Mouse (Mus musculus) embryonic stem cell, embryonic (primary cell): Measurements from ENCODE around the gene Ascc3.

ENCODE experiments used
- CTCF ChIA-PET, 4 experiments: fragments of 300-600 bp in 2 of 4; fragments of 350-600 bp in 2 of 4; sonication (Branson Sonifier 250); formaldehyde crosslinking; loops; one replicate each; lab custom pipeline; 2022; ENCODE audit warnings: inconsistent platforms in 2 of 4; lab: Charles Lee
- POLR2A ChIA-PET, 4 experiments: fragments of 300-600 bp in 2 of 4; fragments of 350-600 bp in 2 of 4; sonication (Branson Sonifier 250); formaldehyde crosslinking; loops; one replicate each; lab custom pipeline; 2022; ENCODE audit warnings: antibody characterized with exemption in 4 of 4, inconsistent platforms in 1 of 4; lab: Charles Lee

Gene Ascc3

DNA sequence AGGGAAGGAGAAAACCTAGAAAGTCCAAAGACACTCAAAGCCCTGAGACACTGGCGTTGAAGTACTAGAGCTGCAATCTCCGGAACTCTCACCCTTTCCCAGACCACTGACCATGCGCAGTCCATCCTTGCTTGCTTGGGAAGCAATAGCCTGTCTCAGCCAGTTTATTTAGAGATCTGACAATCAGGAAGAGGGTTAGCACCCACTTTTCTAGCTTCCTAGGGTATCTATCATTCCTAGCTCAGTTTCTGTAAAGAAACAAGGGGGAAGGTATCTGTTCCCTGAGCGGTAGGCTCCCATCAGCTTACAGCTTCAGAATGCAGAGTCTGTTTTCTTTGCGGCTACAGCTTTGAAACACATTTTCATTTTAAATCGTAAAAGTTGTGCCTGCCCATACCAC, 298.2 kb downstream of the Ascc3 start:
- ChIA-PET POLR2A (no interaction called here), CTCF (no interaction called here)

DNA sequence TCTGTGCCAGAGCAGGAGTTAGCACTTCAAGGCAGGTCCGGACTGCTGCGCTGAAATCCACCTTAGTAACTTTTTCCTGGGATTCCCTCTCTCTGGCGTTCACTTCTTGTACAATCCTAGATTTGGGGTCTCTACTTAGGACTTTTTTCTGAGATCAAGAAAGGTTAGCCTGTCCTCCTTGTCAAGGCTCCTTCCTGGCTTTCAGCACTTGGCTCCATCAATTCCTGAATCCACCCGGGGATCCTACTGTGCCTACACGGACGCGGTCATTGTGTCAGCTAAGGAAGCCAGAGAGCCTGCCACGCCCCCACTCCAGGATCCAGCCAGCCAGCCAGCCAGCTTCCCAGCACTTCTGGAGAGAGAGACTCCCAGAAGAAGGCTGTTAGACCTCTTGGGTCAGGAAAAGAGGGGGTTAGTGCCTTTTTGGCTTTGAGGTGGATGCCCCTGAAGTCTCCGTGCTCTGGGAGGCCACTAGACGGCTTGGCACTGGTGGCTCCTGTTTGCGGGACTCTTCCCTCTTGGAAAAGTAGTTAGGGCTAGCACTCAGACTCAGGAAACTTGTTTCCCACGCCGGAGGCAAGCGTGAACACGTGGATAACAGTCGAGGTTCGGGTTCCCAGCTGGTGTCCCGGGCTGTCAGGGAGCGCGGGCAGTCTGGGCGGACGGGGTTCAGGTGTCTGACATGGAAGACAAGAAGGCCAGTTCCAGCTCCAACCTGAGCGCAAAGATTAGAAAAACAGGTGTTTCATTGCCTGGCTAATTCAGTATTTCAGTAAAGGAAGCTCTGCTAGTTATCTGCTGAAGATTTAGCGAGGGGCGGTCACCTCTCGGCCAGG, 299.6 kb downstream of the Ascc3 start:
- POLR2A ChIA-PET = interaction anchor here in 1 of 4 experiments (1.3 kb wide), 1 partner anchor 10 kb away, joined by 3 read pairs; no protein-coding TSS in a partner anchor
- CTCF ChIA-PET = no interaction called here

DNA sequence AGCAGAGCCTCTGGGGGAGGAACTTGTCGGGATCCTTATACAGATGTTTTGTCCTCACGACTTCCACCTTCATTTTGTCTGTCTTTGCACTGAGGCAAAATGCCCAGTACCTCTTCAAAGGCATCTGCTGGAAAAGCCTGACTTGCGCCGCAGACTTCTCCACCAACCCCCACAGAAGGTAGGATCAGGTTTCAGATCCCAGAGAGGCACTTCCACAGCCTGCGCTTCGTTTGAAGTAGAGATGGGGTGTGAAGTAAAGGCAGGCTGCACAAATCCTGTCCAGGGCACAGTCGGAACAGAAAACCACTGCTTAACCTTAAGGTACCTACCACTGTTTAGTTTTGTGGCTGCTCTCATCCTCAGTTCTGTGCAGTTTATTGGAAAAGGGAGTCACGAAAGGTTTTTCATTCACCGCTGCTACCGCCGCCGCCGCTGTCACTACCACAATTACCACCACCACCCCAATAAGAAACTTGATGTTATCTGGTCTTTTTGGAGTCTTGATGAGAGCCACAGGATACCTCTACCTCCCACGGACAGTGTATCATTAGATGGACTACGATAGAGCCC, 300.4 kb downstream of the Ascc3 start:
- CTCF ChIA-PET = no interaction called here
- POLR2A ChIA-PET = interaction anchor here in 1 of 4 experiments (1.3 kb wide), 1 partner anchor 10 kb away, joined by 3 read pairs; no protein-coding TSS in a partner anchor

DNA sequence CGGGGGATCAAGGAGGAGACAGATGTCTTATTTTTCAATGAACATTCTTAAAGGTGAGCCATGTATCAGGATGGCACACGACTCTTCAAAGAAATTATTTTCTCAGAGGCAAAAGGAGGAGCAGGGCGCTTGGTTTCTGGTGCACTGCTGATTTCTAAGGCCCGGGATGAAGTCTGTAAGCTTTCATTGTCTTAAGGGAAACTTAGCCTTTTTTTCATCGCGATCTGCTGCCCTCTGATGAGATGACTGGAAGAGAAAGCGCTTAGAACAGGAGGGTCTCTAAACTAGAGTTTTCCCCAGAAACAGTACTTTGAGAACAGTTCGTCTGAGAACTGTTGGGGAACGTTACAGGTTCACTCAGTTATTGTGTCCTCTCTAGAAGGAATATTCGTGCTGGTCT, 301.1 kb downstream of the Ascc3 start:
- ChIA-PET POLR2A (no interaction called here), CTCF (no interaction called here)

DNA sequence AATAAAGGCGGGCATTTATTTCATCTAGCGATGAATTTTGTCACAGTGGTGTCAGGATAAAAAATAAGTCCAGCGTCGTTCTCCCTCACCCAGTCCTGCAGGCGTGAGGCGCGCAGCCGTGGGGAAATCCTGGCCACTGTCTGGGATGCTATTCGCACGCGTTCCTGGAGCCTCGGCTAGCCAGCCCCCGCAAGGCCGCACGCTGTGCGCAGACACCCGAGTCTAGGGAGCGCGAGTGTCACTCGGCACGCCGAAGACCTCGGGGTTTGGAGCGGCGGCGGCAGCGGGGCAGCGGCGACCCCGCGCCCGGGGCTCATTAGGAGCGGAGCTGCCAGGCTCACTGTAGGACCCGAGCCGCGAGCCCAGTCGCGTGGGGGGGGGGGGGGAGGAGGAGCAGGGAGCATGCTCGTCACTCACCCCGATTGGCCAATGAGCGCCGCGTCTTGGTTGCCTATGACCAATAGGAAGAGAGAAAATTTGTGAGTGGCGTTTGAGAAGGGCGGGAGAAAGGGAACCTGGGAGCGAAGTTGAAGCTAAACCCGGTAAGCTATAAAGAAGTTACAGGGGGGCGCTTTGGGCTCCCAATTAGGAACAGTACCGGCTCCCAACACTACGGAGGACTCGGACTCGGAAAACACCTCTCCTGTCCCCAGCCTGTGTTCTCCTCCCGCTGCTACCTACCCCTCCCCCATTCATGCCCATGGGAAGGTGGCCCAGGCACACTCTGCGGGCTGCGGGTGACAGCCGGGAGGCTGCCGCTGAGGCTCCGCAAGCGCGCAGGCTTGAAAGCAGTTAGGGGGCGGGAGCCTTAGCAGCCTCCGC, 301.9 kb downstream of the Ascc3 start, which contains the start of gene Sim1:
Gene Sim1, plus strand, starts transcription at position 585 of the 822 bp plus-strand sequence.
- ChIA-PET POLR2A (interaction anchor here in 3 of 4 experiments (0.6 to 1.5 kb wide), 6 partner anchors 8 to 346 kb away, joined by 3 to 5 read pairs (median 4); no protein-coding TSS in a partner anchor), CTCF (interaction anchor here in 3 of 4 experiments (0.6 to 1.1 kb wide), 4 partner anchors 13 to 519 kb away, joined by 3 to 5 read pairs (median 3); no protein-coding TSS in a partner anchor)

DNA sequence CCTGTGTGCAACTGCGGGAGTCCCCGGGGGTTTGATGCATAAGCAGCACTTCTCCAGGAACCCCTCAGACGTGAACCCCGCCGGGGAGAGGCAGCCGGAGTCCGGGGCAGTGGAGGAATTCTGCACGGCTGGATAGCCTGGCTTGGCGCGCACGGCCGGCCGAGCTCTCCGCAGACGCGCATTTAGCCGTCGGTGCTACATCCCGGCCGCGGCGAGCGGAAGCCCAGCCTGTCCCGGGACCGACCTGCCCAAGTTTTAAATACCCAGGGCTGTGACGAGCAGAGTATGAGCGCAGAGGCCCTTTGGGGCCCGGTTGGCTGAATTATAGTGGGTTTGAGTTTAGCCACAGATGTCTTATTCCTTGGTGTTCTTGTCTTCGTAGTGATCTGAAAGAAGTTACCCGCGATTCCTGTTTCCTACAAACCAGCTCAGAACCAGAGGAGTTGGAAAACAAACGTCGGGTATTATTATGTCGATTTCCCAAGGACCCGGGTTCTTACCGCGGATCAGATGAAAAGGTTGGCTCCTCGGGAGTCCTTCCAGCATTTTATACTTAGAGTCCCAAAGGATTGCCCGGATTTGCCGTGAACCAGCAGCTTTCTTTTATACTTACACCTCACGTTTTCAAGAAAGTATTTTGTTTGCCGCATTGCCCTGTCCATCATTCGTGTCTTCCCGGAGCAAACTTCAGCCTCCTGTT, 302.8 kb downstream of the Ascc3 start:
- POLR2A ChIA-PET = interaction anchor here in 3 of 4 experiments (0.6 to 1.5 kb wide), 7 partner anchors 7 to 346 kb away, joined by 3 to 5 read pairs (median 4); no protein-coding TSS in a partner anchor
- CTCF ChIA-PET = interaction anchor here in 2 of 4 experiments (0.6 to 1.1 kb wide), 4 partner anchors 14 to 518 kb away, joined by 3 to 5 read pairs (median 4); no protein-coding TSS in a partner anchor

DNA sequence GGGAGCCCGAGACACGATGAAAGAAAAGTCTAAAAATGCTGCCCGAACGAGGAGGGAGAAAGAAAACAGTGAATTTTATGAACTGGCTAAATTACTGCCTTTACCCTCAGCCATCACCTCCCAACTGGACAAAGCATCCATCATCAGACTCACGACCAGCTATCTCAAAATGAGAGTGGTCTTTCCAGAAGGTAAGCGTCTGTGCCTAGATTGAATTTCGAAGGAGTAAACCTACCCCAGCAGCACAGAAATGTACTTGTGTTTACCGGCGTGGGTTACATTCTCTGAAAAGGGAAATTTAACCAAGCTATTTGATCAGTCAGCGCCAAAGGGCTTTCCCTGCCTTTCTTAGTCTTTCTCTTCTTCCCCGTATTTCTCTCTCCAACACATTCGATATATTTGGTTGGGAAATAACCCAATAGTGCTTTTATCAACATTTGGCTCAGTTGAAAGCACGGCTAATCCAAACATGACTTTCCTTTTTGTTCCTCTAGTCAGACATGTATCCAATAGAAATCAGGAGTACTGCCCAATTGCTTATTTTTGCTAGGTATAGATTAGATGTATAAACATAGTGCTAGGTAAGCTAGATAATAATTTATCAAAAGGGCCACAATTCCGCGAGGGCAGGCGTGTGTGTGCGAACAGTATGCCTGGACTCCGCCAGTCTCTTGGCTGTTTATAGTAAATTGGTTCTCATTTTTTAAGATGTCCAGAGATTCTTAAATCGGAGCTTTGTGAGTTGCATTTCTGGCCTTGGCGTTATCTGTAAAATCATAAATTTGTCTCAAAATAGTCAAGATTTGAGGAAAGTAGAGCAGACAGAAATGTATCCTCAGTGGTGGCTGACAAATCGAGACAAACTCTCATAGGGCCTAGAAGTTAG, 303.7 kb downstream of the Ascc3 start:
- ChIA-PET CTCF (interaction anchor here in 1 of 4 experiments (0.6 kb wide), 1 partner anchor 28 kb away, joined by 4 read pairs; no protein-coding TSS in a partner anchor), POLR2A (interaction anchor here in 1 of 4 experiments (0.7 to 1.3 kb wide), 4 partner anchors 9 to 198 kb away, joined by 3 to 5 read pairs (median 4); no protein-coding TSS in a partner anchor)

DNA sequence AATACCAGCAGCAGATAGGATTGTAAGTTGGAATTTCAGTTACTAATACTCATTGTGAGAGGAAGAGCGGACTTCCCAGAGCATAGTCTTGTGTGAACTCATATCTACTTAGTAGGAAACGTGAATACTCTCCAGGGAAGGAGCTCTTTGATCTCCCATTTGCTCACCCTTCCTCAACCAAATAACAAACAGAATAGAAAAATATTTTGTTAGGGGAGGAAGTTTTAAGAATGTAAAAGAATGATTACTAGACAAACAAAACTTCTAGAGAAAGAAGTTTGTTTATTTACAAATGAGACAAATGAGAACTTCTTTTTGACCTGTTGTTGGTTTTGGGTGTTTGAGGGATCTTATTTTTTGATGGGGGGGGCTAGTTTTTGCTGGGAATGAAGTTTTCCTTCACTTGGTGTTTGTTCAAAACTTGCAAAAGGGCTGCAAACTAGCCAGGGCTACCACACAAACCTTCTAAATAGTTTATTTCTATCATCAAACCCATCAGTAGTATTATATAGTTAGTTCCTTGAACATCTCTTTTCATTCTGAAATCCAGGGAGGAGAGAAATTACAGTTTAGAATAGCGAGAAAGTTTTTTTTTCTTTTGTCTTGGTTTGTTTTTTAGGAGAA, 304.4 kb downstream of the Ascc3 start:
- ChIA-PET POLR2A (interaction anchor here in 1 of 4 experiments (0.7 to 1.3 kb wide), 3 partner anchors 9 to 18 kb away, joined by 3 to 5 read pairs (median 4); no protein-coding TSS in a partner anchor), CTCF (interaction anchor here in 2 of 4 experiments (0.6 kb wide), 2 partner anchors 14 to 15 kb away, joined by 3 to 5 read pairs; no protein-coding TSS in a partner anchor)

DNA sequence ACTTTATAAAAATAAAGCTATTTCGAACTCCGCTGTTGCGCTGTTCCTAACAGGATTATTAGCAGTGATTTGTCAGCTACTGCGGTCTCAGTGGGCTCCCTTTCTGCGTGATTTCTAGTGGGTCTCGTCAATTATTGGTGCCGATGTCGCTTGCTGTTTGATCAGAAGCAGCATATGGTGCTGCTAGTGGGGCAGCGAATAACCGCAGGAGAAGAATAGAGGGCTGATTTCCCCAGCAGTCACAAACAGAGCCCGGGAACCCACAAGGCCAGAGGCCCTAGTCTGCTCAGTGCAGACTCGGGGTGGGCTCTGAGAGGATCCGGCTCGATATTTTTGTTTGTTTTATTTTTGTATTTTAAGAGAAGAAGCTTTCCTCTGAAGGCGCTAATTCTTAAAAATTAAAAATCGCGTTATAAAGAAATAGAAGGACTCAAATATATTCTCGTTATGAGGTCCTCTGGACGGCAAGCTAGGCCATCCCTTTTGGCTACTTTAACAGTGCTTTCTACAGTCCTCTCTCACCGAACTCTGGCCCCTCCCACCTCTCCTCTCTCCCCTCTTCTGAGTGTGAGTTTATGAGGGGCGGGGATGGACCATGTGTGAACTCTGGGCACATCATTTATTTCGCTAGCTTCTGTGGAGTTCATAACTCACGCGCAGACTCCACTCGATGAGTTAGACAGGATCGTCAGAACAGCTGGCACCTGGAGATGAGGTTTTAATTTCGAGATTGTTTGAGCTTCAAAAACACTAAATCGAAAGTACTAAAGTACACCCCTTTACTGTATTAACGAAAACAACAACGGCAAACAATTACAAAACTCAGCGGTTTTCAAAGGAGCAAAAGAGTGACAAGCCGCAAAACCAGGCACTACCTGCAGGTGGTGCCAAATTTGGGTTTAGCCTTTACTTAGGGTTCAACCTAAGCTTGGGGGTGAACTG, 305.3 kb downstream of the Ascc3 start:
- POLR2A ChIA-PET = interaction anchor here in 1 of 4 experiments (1.2 kb wide), 1 partner anchor 13 kb away, joined by 3 read pairs; no protein-coding TSS in a partner anchor
- CTCF ChIA-PET = interaction anchor here in 2 of 4 experiments (0.6 to 1.0 kb wide), 3 partner anchors 10 to 507 kb away, joined by 3 to 5 read pairs (median 4); no protein-coding TSS in a partner anchor

DNA sequence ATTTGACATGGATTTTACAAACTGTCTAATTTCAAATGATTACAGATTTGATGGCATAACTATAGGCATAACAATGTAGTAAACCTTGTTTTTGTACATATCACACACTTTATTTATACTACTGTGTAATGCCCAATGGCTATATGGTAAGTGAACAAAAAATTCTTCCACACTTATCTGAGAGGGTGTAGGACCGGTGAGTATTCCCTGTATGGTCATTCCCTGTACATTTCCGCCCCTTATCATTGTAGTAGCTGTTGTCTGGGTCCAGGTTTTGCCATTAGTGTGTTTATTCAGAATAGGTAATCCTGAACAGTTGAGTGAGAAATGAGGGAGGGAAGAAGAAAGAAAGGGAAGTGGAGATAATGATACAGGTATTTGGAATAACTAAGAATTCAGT, 306.2 kb downstream of the Ascc3 start:
- CTCF ChIA-PET = interaction anchor here in 2 of 4 experiments (0.7 to 1.0 kb wide), 2 partner anchors 9 to 507 kb away, joined by 3 to 4 read pairs; no protein-coding TSS in a partner anchor
- POLR2A ChIA-PET = interaction anchor here in 1 of 4 experiments (1.2 kb wide), 1 partner anchor 14 kb away, joined by 3 read pairs; no protein-coding TSS in a partner anchor

DNA sequence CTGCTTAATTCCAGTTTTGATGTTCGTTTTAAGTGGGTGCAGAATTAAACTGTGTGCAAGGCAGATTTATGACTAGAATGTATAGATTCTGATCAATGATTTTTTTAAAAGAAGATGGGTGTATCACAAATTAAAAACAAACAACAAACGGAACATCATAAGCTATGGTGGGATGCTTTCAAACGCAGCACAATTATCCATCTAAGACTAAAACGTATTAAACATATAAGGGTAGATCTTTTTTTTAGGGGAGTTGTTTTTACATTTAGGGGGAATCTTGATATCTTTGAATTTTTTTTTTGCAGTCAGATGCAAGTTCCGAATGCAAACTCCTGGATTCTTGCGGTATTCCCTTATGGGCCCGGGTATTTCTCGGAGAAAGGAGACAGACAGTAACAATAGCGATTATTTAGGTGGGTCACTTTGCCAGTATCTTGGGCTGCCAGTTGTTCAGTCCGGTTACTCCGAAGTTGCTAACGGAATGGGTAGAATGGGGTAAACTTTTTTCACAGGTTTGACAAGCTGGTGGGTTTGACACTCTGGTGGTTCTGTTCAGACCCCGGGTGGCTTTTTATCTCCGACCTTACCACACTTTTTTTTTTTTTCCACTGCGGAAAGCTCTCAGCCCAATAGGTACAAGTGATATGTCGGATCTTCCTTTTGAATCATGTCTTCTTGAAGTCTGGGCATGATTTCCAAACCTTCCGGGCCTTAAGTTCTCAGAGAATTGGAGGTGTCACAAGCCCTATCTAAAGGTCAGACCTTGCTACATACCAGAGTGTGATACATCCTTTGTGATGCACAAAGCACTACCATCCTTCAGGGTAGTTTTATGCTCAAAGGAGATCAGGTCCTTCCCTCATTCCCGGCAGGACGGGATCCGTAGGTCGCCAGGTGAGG, 307.6 kb downstream of the Ascc3 start:
- CTCF ChIA-PET = no interaction called here
- POLR2A ChIA-PET = interaction anchor here in 2 of 4 experiments (0.5 to 1.4 kb wide), 3 partner anchors 11 to 307 kb away, joined by 3 to 4 read pairs (median 4); no protein-coding TSS in a partner anchor
